Mouse (Mus musculus) E14TG2a.4 (cell line): ENCODE results near the gene Gm9999.
"Not testable (repeated sequence)": the region's sequence is repeated elsewhere in the genome, so short reads cannot be mapped to it uniquely, and the experiment has no call there.

Experiments used
- H3K27me3 ChIP-seq: 2 replicates; pipeline ENCODE4 v1.6.1; 2014; ENCODE audit warnings: low read length, control low read depth; ENCODE audit not compliant: insufficient read depth
- H3K36me3 ChIP-seq: 2 replicates; pipeline ENCODE4 v1.6.1; 2014; ENCODE audit warnings: low read length, control low read depth; ENCODE audit not compliant: insufficient read depth
- H3K4me1 ChIP-seq: replicated peaks from 2 replicates; pipeline ENCODE4 v1.6.1; 2014; ENCODE audit warnings: low read depth, low read length, control low read depth
- H3K4me3 ChIP-seq: replicated peaks from 2 replicates; pipeline ENCODE4 v1.5.1; 2014; ENCODE audit warnings: mild to moderate bottlenecking, low read length
- H3K9me3 ChIP-seq: 2 replicates; pipeline ENCODE4 v1.6.1; 2014; ENCODE audit warnings: low read length, control low read depth
- CTCF ChIP-seq: conservative IDR thresholded peaks from 2 replicates; pipeline ENCODE4 v1.5.1; 2014; ENCODE audit warnings: low read length
- NANOG ChIP-seq: IDR thresholded peaks from 2 replicates; pipeline ENCODE4 v1.6.1; 2014; ENCODE audit warnings: borderline replicate concordance, low read length, mixed read lengths
- POU5F1 ChIP-seq: IDR thresholded peaks from 2 replicates; pipeline ENCODE4 v1.6.1; 2014; ENCODE audit warnings: low read length, borderline replicate concordance

The Gm9999 gene

GRCm38 (mm10) chr7:47016602-47017001 is 33.2 kb downstream of the Gm9999 start:
- no peaks in the 10 kb centered on the region for H3K9me3 ChIP-seq
- H3K36me3 ChIP-seq: no peaks in the 10 kb centered on the region
- no peaks in the 10 kb centered on the region for H3K27me3 ChIP-seq
- peaks cover 66% of the 10 kb centered on the region for H3K4me1 ChIP-seq
- no peak overlapping the region for H3K4me3 ChIP-seq
- TF ChIP-seq POU5F1 (no peak), CTCF (no peak), NANOG (no peak)

GRCm38 (mm10) chr7:47017146-47017545 is 33.8 kb downstream of the Gm9999 start:
- TF ChIP-seq CTCF (no peak), NANOG (no peak), POU5F1 (no peak)

GRCm38 (mm10) chr7:47019641-47020040 is 36.3 kb downstream of the Gm9999 start:
- H3K4me1 ChIP-seq: peaks cover 43% of the 10 kb centered on the region
- H3K9me3 ChIP-seq: no peaks in the 10 kb centered on the region
- no peak overlapping the region for H3K4me3 ChIP-seq
- no peak for TF ChIP-seq NANOG
- TF ChIP-seq POU5F1: no peak
- TF ChIP-seq CTCF: no peak
- no peaks in the 10 kb centered on the region for H3K36me3 ChIP-seq
- H3K27me3 ChIP-seq: no peaks in the 10 kb centered on the region

More at GRCm38 (mm10) chr7:47017146-47017545, 33.8 kb downstream of the Gm9999 start:
- H3K9me3 ChIP-seq: no peaks in the 10 kb centered on the region
- H3K4me1 ChIP-seq: peaks cover 66% of the 10 kb centered on the region
- H3K4me3 ChIP-seq: no peak overlapping the region
- no peaks in the 10 kb centered on the region for H3K27me3 ChIP-seq
- H3K36me3 ChIP-seq: no peaks in the 10 kb centered on the region

DNA sequence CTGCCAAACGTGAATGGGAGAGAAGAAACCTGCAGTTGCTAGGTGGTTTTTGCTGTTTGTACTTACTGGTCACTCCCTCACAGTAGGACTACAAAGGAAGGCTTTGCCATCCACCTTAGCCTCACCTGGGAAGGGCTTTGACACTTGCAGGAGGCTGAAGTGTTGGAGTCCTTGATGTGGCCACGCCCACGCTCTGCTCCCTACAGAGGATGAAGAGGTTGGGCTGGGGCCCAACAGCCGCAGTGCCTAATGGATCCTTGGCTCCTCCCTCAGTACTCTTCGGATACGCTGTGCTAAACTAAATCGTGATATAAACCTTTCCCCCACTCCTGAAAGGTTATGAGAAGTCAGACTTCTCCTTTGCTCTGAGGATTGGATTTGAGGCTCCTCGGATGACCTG is 37.6 kb downstream of the Gm9999 start:
- TF ChIP-seq CTCF: no peak
- TF ChIP-seq POU5F1: no peak
- Histone ChIP-seq H3K4me3 (no peak overlapping the region), H3K36me3 (no peaks in the 10 kb centered on the region), H3K4me1 (peaks cover 35% of the 10 kb centered on the region), H3K27me3 (no peaks in the 10 kb centered on the region), H3K9me3 (no peaks in the 10 kb centered on the region)

DNA sequence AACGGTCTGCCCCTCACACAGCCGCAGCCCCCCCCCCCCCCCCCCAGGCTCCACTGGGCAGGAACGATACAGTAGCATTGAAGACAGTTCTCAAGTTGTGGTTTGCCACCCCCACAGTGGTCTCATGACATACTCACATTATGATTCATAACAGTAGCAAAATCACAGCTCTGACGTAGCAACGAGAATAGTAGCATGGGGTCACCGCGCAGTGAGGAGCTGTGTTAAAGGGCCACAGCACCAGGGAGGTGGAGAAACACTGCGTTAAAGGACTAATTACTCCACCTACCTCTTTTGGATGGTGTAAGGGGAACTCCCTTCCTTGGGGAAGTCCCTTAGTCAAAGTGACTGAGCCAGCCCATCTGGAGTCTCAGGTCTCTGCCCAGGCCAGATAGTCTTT is 39.1 kb downstream of the Gm9999 start:
- Histone ChIP-seq H3K4me3 (no peak overlapping the region), H3K36me3 (no peaks in the 10 kb centered on the region), H3K27me3 (no peaks in the 10 kb centered on the region), H3K4me1 (peaks cover 23% of the 10 kb centered on the region), H3K9me3 (no peaks in the 10 kb centered on the region)
- no peak for TF ChIP-seq POU5F1
- TF ChIP-seq NANOG: no peak
- no peak for TF ChIP-seq CTCF

GRCm38 (mm10) chr7:47023530-47023929 is 40.1 kb downstream of the Gm9999 start:
- H3K27me3 ChIP-seq: no peaks in the 10 kb centered on the region
- TF ChIP-seq CTCF (peak; percentile 83), POU5F1 (no peak)
- H3K9me3 ChIP-seq: no peaks in the 10 kb centered on the region
- peaks cover 18% of the 10 kb centered on the region for H3K4me1 ChIP-seq
- H3K36me3 ChIP-seq: no peaks in the 10 kb centered on the region
- H3K4me3 ChIP-seq: no peak overlapping the region

DNA sequence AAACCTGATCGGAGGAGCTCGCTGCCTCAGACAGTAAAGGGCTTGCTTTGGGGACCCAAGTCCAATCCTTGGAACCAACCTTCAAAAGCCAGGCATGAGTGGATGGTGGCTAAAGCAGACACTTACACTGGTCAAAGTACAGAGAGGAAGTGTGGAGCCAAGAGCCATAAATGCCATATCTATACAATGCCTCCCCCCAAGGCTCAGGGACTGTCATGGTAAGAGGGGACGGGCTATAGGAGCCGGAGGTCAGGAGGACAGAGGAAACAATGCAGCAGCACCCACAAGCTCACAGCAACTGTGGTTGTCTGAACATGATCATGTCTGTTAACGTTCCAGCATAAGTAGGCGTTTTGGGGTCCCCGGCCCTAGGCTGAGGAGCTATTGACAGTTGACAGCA is 41.1 kb downstream of the Gm9999 start:
- Histone ChIP-seq H3K4me3 (no peak overlapping the region), H3K9me3 (no peaks in the 10 kb centered on the region), H3K27me3 (no peaks in the 10 kb centered on the region), H3K4me1 (peaks cover 14% of the 10 kb centered on the region), H3K36me3 (no peaks in the 10 kb centered on the region)
- TF ChIP-seq CTCF: no peak
- TF ChIP-seq NANOG: no peak
- TF ChIP-seq POU5F1: no peak

GRCm38 (mm10) chr7:47025429-47025828 is 42.0 kb downstream of the Gm9999 start:
- no peak overlapping the region for H3K4me3 ChIP-seq
- no peaks in the 10 kb centered on the region for H3K27me3 ChIP-seq
- TF ChIP-seq NANOG (no peak), CTCF (no peak), POU5F1 (no peak)
- H3K36me3 ChIP-seq: no peaks in the 10 kb centered on the region
- no peaks in the 10 kb centered on the region for H3K9me3 ChIP-seq
- peaks cover 8% of the 10 kb centered on the region for H3K4me1 ChIP-seq

GRCm38 (mm10) chr7:47026899-47027298 is 43.5 kb downstream of the Gm9999 start:
- H3K9me3 ChIP-seq, H3K4me1 ChIP-seq, H3K36me3 ChIP-seq, H3K4me3 ChIP-seq, H3K27me3 ChIP-seq: not testable (repeated sequence)
